Mouse (Mus musculus) small intestine, adult 2 months (tissue): ENCODE results near the gene Pa2g4. TPM values are rescaled to one million over a fixed set of nuclear protein-coding genes. Genes with fewer than 3 reads are reported as not detected.
"Not testable (repeated sequence)": the region's sequence is repeated elsewhere in the genome, so short reads cannot be mapped to it uniquely, and the experiment has no call there.

Source experiments
- H3K27ac ChIP-seq: fragments of 200-500 bp; 2 replicates; pipeline ENCODE4 v1.5.1; 2012; ENCODE audit warnings: low read depth, low read length, control low read depth, inconsistent platforms; ENCODE audit not compliant: insufficient read depth
- H3K27me3 ChIP-seq: fragments of 200-500 bp; 2 replicates; pipeline ENCODE4 v1.6.1; 2012; ENCODE audit warnings: mild to moderate bottlenecking, moderate library complexity, low read length, inconsistent platforms; ENCODE audit not compliant: control insufficient read depth, insufficient read depth
- H3K36me3 ChIP-seq: fragments of 200-500 bp; 2 replicates; pipeline ENCODE4 v1.6.1; 2012; ENCODE audit warnings: mild to moderate bottlenecking, low read length, control low read depth, inconsistent platforms; ENCODE audit not compliant: control insufficient read depth, insufficient read depth
- H3K4me1 ChIP-seq: fragments of 200-500 bp; 2 replicates; pipeline ENCODE4 v1.6.1; 2012; ENCODE audit warnings: low read length, inconsistent platforms, mixed read lengths; ENCODE audit not compliant: control insufficient read depth, insufficient read depth, insufficient read length
- H3K4me3 ChIP-seq: fragments of 200-500 bp; 2 replicates; pipeline ENCODE4 v1.5.1; 2012; ENCODE audit warnings: low read depth, mild to moderate bottlenecking, control low read depth, inconsistent platforms, low read length, moderate library complexity
- CTCF ChIP-seq: fragments of 200-500 bp; IDR thresholded peaks from 2 replicates; pipeline ENCODE4 v1.5.1; 2012; ENCODE audit warnings: low read depth, mild to moderate bottlenecking, control low read depth, inconsistent platforms, low read length, moderate library complexity, mixed read lengths; ENCODE audit not compliant: insufficient replicate concordance, insufficient read length; ENCODE audit errors: extremely low read depth
- POLR2A ChIP-seq: fragments of 200-500 bp; IDR thresholded peaks from 2 replicates; pipeline ENCODE4 v1.6.1; 2012; ENCODE audit warnings: low read depth, mild to moderate bottlenecking, control low read depth, inconsistent platforms, low read length, moderate library complexity
- WGBS: fragments of 180-500 bp; shearing (Covaris S2); methylation state at CpG from one replicate; pipeline ENCODE4 v1.1.7; 2018; 5-methylcytosine and 5-hydroxymethylcytosine counted together
- polyA plus RNA-seq: library from polyadenylated mRNA; depleted of rRNA; stranded (reverse); fragments of >200 nt; gene quantifications from 2 replicates; pipeline ENCODE4 v1.2.3, GENCODE M21; 2012

Pa2g4 gene
- polyA plus RNA-seq, 1 experiment, result 6.9 TPM

DNA sequence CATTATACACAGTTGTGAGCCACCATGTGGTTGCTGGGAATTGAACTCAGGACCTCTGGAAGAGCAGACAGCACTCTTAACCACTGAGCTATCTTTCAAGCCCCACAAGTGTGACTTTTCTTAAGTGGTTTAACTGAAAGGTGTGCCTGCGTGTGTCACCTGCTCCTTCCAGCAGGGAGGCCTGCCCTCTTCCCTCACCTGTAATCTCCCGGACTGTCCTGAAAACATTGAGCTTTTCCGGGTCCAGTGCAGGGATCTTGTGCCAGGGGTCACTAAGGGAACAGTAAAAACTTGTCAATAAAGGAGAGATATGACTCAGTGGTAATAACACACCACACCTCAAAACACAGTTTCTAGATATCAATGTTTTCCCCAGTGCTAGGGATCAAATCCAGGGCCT, 13.5 kb upstream of the Pa2g4 start:
- Histone ChIP-seq H3K36me3 (peaks cover 74% of the 10 kb centered on the region), H3K4me3 (no peak overlapping the region), H3K27ac (peak overlapping the region; percentile 78), H3K27me3 (no peaks in the 10 kb centered on the region), H3K4me1 (peaks cover 15% of the 10 kb centered on the region)
- TF ChIP-seq CTCF (no peak), POLR2A (no peak)
- 25% methylated on average over 3 of the region's 3 CpGs for WGBS

DNA sequence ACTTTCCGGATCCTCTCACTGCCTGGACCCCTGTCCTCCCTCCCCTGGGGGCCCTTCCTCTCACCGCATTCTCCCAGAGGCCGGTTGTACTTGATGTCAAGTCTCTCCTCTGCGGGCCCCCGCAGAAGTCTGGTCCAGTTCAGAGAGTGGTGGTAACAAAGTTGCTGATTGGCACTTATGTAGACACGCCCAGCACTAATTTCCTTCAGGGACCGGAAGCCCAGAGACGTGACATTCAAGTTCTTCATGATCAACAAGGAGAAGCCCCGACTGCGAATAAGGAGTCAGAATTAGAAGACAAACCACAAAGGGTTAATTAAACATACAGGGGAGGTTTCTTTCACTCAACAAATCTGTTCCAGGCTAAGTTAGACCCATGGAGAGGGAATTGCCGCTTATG, 12.5 kb upstream of the Pa2g4 start:
- TF ChIP-seq POLR2A, result no peak
- no peak for TF ChIP-seq CTCF
- peak overlapping the region; percentile 34 for H3K4me3 ChIP-seq
- WGBS, result 68% methylated on average over 11 of the region's 11 CpGs
- peaks cover 8% of the 10 kb centered on the region for H3K4me1 ChIP-seq
- no peaks in the 10 kb centered on the region for H3K27me3 ChIP-seq
- H3K36me3 ChIP-seq, result peaks cover 77% of the 10 kb centered on the region
- no peak overlapping the region for H3K27ac ChIP-seq

DNA sequence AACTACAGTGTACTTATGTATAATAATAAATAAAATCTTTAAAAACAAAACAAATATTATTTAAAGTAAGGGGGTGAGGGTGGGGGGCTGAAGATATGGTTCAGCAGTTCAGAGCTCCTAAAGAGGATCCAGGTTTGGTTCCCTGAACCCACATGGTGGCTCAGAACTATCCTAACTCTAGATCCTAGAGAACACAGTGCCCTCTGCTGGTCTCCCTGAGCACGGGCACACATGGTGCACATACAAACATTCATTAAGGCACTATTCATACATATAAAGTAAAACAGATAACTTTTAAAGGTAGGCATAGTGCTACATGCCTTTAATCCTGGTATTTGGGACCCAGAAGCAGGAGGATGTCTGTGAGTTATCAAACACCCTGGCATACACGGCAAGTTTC, 9.3 kb upstream of the Pa2g4 start:
- Histone ChIP-seq H3K27ac (no peak overlapping the region), H3K27me3 (no peaks in the 10 kb centered on the region), H3K36me3 (peaks cover 85% of the 10 kb centered on the region), H3K4me3 (no peak overlapping the region), H3K4me1 (peaks cover 6% of the 10 kb centered on the region)
- WGBS, result 93% methylated on average over 2 of the region's 2 CpGs
- peak; percentile 57; the same call in 1 of the 2 replicates for TF ChIP-seq CTCF
- no peak for TF ChIP-seq POLR2A

DNA sequence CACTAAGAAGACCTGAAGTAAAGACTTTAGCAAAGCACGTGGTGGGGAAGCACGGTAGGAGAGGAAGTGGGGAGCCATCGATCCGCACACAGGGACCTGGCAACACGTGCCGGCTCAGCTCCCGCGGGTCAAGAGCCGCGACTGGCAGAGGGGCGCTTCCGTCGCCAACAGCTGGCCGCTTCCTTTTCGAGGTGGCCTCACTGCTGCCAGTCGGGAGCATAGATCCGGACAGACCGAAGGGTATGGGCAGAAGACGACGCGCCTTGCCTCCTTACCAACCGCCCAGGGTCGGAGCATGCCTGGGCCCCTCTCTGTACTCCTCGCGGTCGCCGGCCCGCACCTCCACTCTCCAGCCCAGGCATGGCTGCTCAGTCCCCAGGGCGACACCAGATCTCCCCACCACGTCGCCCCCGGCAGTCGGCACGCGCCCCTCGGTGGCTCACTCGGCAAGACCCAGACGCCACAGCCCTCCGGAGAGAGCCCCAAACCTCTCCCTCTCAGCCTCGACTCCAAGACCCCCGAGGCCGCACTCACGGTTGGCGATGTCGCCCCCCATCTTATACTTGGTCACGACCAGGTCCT, 490 bp downstream of the Pa2g4 start:
- H3K27ac ChIP-seq, result peak overlapping the region; percentile 59
- under 1% methylated on average over 46 of the region's 46 CpGs for WGBS

DNA sequence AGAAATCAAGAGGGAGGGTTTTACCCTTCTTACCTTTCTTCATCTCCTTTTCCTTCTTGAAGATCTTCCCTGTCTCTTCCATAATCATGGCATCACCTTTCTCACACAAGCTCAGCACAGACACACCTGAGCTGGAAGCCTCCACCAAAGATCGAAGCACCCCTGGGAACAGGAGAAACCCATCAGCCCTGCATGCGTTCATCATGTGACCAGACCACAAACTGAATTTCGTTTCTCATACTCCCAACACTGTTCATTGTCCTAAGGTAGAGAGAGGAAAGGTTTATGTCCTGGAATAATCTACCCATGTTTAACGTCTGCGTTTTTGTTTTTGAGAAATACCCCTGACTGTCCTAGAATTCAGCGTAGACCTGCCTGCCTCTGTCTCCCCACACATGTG, 2.2 kb downstream of the Pa2g4 start:
- Histone ChIP-seq H3K4me3 (no peak overlapping the region), H3K27ac (no peak overlapping the region), H3K27me3 (no peaks in the 10 kb centered on the region), H3K4me1 (peaks cover 2% of the 10 kb centered on the region; the same call in 1 of the 2 replicates), H3K36me3 (peaks cover 41% of the 10 kb centered on the region)
- 65% methylated on average over 6 of the region's 6 CpGs for WGBS
- no peak for TF ChIP-seq POLR2A
- no peak for TF ChIP-seq CTCF

More for the DNA sequence above, 490 bp downstream of the Pa2g4 start:
- H3K36me3 ChIP-seq, result peaks cover 40% of the 10 kb centered on the region
- H3K27me3 ChIP-seq, result no peaks in the 10 kb centered on the region
- H3K4me1 ChIP-seq, result peaks cover 2% of the 10 kb centered on the region; the same call in 1 of the 2 replicates
- H3K4me3 ChIP-seq, result peak overlapping the region; percentile 78
- TF ChIP-seq POLR2A (no peak), CTCF (no peak)

DNA sequence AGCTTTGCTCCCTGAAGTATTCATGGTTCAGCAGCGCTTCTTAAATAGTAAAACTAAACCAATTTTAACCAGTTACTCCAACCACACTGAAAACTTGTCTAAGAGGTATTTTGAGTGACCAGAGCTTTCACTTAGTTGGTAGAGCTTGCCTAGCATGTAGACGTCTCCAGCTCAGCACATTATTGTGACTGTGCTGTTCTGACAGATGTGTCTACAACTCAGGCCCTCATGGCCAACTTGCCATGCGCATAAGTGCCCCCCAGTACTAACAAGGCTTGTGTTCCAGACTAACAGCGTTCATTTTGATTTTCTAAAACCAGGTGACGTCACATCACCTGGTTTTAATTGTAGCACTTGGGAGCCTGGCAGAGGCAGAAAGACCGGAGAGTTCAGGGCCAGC, 8.8 kb downstream of the Pa2g4 start:
- 85% methylated on average over 6 of the region's 6 CpGs for WGBS
- H3K4me3 ChIP-seq, result no peak overlapping the region
- H3K4me1 ChIP-seq, result no peaks in the 10 kb centered on the region
- no peaks in the 10 kb centered on the region for H3K27me3 ChIP-seq
- H3K36me3 ChIP-seq, result peaks cover 35% of the 10 kb centered on the region
- H3K27ac ChIP-seq, result no peak overlapping the region
- TF ChIP-seq POLR2A, result no peak
- no peak for TF ChIP-seq CTCF

DNA sequence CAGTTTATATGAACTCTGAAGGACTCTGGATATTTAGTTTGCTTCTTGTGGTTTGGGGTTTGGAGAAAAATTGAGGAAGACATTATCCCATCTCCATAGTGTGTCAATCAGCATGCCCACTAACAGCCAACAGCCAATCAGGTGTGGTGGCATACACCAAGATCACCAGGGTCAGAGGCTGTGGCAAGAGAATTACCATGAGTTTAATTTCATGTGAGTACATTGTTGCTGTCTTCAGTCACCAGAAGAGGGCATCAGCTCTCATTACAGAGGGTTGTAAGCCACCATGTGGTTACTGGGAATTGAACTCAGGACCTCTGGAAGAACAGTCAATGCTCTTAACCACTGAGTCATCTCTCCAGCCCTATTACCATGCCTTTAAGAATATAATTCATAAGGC, 9.5 kb downstream of the Pa2g4 start:
- no peak overlapping the region for H3K27ac ChIP-seq
- TF ChIP-seq POLR2A (no peak), CTCF (no peak)
- H3K36me3 ChIP-seq, result peaks cover 33% of the 10 kb centered on the region
- H3K27me3 ChIP-seq, result no peaks in the 10 kb centered on the region
- H3K4me1 ChIP-seq, result no peaks in the 10 kb centered on the region
- no peak overlapping the region for H3K4me3 ChIP-seq

DNA sequence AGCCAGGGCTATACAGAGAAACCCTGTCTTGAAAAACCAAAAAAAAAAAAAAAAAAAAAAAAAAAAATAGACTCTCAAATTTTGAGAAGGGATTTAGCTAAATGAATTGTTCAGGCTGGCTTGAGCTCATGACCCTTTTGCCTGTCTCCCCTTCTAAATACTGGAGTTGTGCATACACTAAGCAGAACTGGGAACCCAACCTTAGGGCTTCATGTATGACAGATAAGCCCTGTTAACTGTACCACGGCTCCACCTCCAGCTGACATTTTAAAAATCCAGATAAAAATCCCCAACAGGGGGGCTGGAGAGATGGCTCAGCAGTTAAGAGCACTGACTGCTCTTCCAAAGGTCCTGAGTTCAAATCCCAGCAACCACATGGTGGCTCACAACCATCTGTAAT, 10.2 kb downstream of the Pa2g4 start:
- WGBS, result 81% methylated on average over 1 of the region's 1 CpGs
- not testable (repeated sequence) for H3K4me1 ChIP-seq, H3K27me3 ChIP-seq, H3K27ac ChIP-seq, H3K4me3 ChIP-seq
- H3K36me3 ChIP-seq, result peaks cover 28% of the 10 kb centered on the region

DNA sequence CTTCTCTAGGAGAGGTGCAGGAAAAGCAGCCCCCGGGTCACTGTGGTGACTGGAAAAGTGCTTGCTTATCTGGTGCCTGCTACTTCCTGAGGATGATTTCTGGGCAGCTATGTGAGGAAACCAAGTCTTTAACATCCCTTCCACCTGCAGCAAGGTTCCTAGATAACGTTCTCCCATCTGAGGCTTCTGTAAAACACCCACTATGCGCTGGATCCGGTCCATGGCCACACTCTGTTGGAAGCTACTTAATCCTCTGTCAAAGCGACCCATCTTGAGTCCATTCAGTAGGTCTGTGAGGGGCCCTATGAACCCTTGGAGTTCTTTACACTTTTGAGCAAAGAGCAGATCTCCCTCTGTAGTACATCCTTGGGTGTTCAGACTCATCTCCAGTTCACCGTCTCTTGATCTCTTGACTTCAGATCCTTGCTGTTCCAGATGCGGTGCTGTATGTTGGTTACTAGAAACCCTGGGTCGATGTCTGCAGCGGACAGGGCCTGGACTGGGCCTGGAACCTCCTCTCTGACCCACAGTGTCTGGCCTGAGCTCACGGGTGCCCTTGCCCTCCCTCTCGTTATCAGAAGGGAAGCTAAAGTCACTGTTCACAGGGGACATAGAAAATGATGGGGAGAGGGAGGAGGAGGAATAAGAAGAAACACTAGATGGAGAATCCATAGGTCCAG, 15.5 kb downstream of the Pa2g4 start:
- H3K36me3 ChIP-seq, H3K27ac ChIP-seq, H3K4me1 ChIP-seq, H3K27me3 ChIP-seq, H3K4me3 ChIP-seq: not testable (repeated sequence)
- WGBS, result 90% methylated on average over 11 of the region's 11 CpGs

DNA sequence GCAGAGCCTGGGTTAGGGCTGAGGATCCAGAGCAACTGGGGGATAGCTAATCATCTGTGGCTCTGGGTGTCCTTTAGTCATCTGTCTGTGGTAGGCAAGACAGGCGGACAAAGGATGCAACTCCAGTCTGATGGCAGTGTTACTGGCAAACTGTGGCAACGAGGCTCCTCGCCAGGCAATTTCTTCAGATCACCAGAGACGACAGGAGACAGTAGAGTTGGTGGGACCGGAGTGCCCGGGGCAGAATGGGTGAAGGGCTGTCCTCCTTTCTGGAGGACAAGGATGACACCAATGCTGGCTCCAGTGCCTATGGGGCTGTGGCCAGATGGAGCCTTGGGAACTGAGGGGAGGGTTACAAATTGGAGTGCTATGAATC, 16.1 kb downstream of the Pa2g4 start:
- WGBS, result 57% methylated on average over 6 of the region's 6 CpGs
- H3K4me3 ChIP-seq, H3K36me3 ChIP-seq, H3K27ac ChIP-seq, H3K27me3 ChIP-seq, H3K4me1 ChIP-seq: not testable (repeated sequence)
